Mouse (Mus musculus) heart, adult 2 months (tissue): Measurements from ENCODE around the gene Coq8b. TPM values are rescaled to one million over a fixed set of nuclear protein-coding genes. Genes with fewer than 3 reads are reported as not detected.

Experiments used
- DNase-seq, 2 experiments: peaks; one replicate each; pipeline ENCODE4 v3.0.0; 2021
- H3K27ac ChIP-seq: fragments of 200-600 bp; 2 replicates; pipeline ENCODE4 v1.8.1; 2022
- H3K27me3 ChIP-seq: fragments of 200-500 bp; 2 replicates; pipeline ENCODE4 v1.6.1; 2012; ENCODE audit warnings: mild to moderate bottlenecking, low read length, inconsistent platforms, mixed read lengths; ENCODE audit not compliant: control insufficient read depth, insufficient read depth
- H3K36me3 ChIP-seq: fragments of 200-500 bp; 2 replicates; pipeline ENCODE4 v1.6.1; 2012; ENCODE audit warnings: low read length, inconsistent platforms; ENCODE audit not compliant: control insufficient read depth, insufficient read depth
- H3K4me1 ChIP-seq: fragments of 200-500 bp; 2 replicates; pipeline ENCODE4 v1.6.1; 2011; ENCODE audit warnings: low read length; ENCODE audit not compliant: control insufficient read depth, insufficient read depth
- H3K4me3 ChIP-seq: fragments of 200-600 bp; 2 replicates; pipeline ENCODE4 v1.8.1; 2022
- H3K79me2 ChIP-seq: fragments of 200-500 bp; replicated peaks from 2 replicates; pipeline ENCODE4 v1.6.1; 2012; ENCODE audit warnings: mild to moderate bottlenecking, inconsistent platforms, low read length, moderate library complexity, mixed read lengths; ENCODE audit not compliant: control insufficient read depth, insufficient read depth
- H3K9ac ChIP-seq: fragments of 200-500 bp; 2 replicates; pipeline ENCODE4 v1.6.1; 2012; ENCODE audit warnings: low read depth, mild to moderate bottlenecking, control low read depth, inconsistent platforms, low read length, mixed read lengths
- CTCF ChIP-seq: fragments of 200-600 bp; IDR thresholded peaks from 2 replicates; pipeline ENCODE4 v1.8.1; 2022; ENCODE audit warnings: antibody characterized with exemption, mild to moderate bottlenecking, moderate library complexity
- EP300 ChIP-seq: fragments of 200-500 bp; IDR thresholded peaks from 2 replicates; pipeline ENCODE4 v1.6.1; 2011; ENCODE audit warnings: low read depth, low read length, control low read depth; ENCODE audit not compliant: insufficient read depth
- POLR2A ChIP-seq: fragments of 200-500 bp; IDR thresholded peaks from 2 replicates; pipeline ENCODE4 v1.6.1; 2011; ENCODE audit warnings: mild to moderate bottlenecking, low read depth, low read length, control low read depth; ENCODE audit not compliant: insufficient read depth
- WGBS: fragments of 180-500 bp; shearing (Covaris S2); methylation state at CpG from one replicate; pipeline ENCODE4 v1.1.7; 2018; 5-methylcytosine and 5-hydroxymethylcytosine counted together
- intact Hi-C: fragments of 180-260 bp; cut with DNase I; formaldehyde crosslinking; loops from one replicate; pipeline ENCODE4 v1.15.1; 2025
- long read RNA-seq: library from polyadenylated mRNA; stranded (forward); transcript quantifications from one replicate; pipeline ENCODE4 v2.0.0, GENCODE M21; 2021
- polyA plus RNA-seq: library from polyadenylated mRNA; depleted of rRNA; stranded (reverse); fragments of >200 nt; gene quantifications from 2 replicates; pipeline ENCODE4 v1.2.3, GENCODE M21; 2012; rRNA removed
- total RNA-seq, 2 experiments: library from RNA; stranded (reverse); gene quantifications; 2 replicates each; pipeline ENCODE4 v1.2.3; 2021

The Coq8b gene
- total RNA-seq: 1 to 10 TPM; 7.5 to 8.3 TPM
- polyA plus RNA-seq: 11.6 and 19.4 TPM in 2 replicates
- long read RNA-seq, transcript Coq8b-201 (15 exons, 2,181 nt): major isoform, 12 of 12 reads
- long read RNA-seq, partial matches to known transcripts: 0 of 12 reads
- long read RNA-seq, other reads (novel, unspliced or antisense): 0 of 12 reads

DNA sequence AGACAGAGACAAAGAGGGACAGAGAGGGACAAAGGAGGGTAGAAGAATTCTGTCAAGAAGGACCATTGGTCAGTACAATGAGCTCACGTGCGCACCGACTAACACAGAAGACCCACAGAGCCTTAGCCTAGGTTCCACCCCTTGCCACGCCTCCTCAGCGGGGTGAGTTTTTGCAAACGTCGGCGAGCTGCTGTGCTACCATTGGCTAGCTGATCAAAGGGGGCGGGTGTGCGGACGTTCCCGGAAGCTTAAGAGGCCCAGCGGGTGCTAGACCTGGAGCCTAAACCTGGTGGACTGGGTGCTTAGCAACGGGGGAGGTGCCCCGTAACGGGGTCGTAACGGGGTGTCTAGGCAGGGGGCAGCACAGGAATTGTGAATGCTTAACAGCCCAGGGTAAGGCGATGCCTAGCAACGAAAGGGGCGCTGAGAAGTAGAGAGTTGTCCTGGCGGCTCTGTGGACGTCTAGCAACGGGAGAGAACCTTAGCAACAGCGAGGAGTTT is at the start of gene Coq8b:
Gene Coq8b (plus strand): TSS at position 243 of the 501 bp plus-strand sequence.
- Histone ChIP-seq H3K4me3 (peak within 1 kb of the TSS; percentile 77), H3K9ac (peak within 1 kb of the TSS; percentile 82), H3K4me1 (peaks cover 3% of the 10 kb centered on the region), H3K36me3 (no peaks in the 10 kb centered on the region), H3K27ac (peak within 1 kb of the TSS; percentile 69), H3K27me3 (no peaks in the 10 kb centered on the region), H3K79me2 (no peaks in the 10 kb centered on the region)
- peak; percentile 93 to 95 for DNase-seq
- TF ChIP-seq POLR2A (peak; percentile 68; the same call in 1 of the 2 replicates), EP300 (0 out of 2 replicates have a peak, but pooled peaks have one; percentile 32), CTCF (peak; percentile 28; the same call in 1 of the 2 replicates)
- WGBS: under 1% methylated on average over 25 of the region's 25 CpGs
- intact Hi-C loops: loop anchor here (1.0 kb wide), 1 partner anchor 25 kb away; the partner anchor contains the start of gene Numbl

GRCm38 (mm10) chr7:27184964-27185363 is 47.9 kb upstream of the Coq8b start:
- Histone ChIP-seq H3K27me3 (no peaks in the 10 kb centered on the region), H3K9ac (no peak overlapping the region), H3K36me3 (no peaks in the 10 kb centered on the region), H3K79me2 (no peaks in the 10 kb centered on the region), H3K27ac (no peak overlapping the region), H3K4me1 (peaks cover 4% of the 10 kb centered on the region; the same call in 1 of the 2 replicates), H3K4me3 (no peak overlapping the region)
- WGBS: 66% methylated on average over 3 of the region's 3 CpGs
- intact Hi-C loops: no loop called here
- DNase-seq: no peak
- TF ChIP-seq CTCF: peak; percentile 71
- TF ChIP-seq EP300: no peak

- Histone ChIP-seq H3K79me2 (0 out of 2 replicates have a peak, but pooled peaks cover 1% of the 10 kb centered on the region), H3K36me3 (0 out of 2 replicates have a peak, but pooled peaks cover 3% of the 10 kb centered on the region), H3K27me3 (no peaks in the 10 kb centered on the region), H3K4me1 (no peaks in the 10 kb centered on the region), H3K9ac (no peak overlapping the region), H3K27ac (no peak overlapping the region), H3K4me3 (no peak overlapping the region)
- no peak for DNase-seq
- WGBS: 72% methylated on average over 5 of the region's 5 CpGs
- intact Hi-C loops: no loop called here
- TF ChIP-seq EP300: no peak
- no peak for TF ChIP-seq POLR2A
- no peak for TF ChIP-seq CTCF
These were observed 46.8 kb upstream of the Coq8b start for GRCm38 (mm10) chr7:27185986-27186385.

DNA sequence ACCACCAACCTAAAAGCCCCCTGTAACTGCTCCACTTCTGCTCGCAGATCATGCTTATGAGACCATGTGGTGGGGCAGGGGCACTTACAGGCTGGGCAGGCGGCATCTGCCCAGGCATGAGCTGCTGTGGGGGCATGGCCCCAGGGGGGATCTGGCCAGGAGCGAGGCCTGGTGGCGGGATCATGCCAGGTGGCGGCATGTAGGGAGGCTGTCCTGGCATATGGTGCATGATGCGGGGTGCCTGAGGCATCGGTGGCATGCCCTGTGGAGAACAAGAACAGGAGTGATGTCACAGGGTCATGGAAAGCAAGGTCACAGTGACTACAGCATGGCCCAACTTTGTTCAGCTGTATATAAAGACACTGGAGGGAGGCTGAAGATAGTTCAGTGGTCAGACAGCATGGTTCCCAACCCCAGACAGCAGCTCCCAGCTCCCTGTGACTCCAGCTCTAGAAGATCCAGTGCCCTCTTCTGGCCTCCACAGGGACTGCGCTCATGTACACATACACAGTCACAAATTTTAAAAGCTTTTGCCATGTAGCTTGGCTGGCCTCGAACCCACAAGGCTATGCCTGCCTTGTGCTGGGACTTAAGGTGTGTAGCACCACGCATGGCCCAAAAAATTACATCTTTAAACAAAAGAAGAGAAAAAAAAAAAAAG is 43.4 kb upstream of the Coq8b start:
- H3K36me3 ChIP-seq: peaks cover 3% of the 10 kb centered on the region; the same call in 1 of the 2 replicates
- intact Hi-C loops: no loop called here
- no peak overlapping the region for H3K27ac ChIP-seq
- no peak overlapping the region for H3K4me3 ChIP-seq
- H3K4me1 ChIP-seq: no peaks in the 10 kb centered on the region; the same call in 1 of the 2 replicates
- H3K9ac ChIP-seq: no peak overlapping the region
- DNase-seq: no peak
- H3K79me2 ChIP-seq: peaks cover 3% of the 10 kb centered on the region; the same call in 1 of the 2 replicates
- 98% methylated on average over 10 of the region's 10 CpGs for WGBS
- H3K27me3 ChIP-seq: no peaks in the 10 kb centered on the region
- TF ChIP-seq CTCF (peak; percentile 48), POLR2A (no peak), EP300 (no peak)

DNA sequence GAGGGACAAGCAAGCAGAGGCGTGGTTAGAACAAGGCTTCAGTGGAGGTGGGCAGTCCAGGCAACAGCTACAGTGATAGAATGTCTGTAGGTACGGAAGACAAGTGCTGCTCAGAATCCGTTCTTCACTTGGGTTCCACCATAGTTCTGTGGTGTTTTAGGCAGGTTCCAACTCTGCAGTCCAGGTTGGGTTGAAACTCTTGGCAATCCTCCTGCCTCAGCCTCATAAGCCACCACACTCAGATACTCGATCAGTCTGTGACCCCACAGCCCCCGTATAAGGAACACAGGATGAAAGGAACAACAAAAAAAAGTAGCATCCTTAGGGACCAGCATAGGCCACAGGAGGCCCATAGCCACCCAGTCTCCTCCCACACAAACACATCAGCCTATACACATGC is 40.4 kb upstream of the Coq8b start:
- Histone ChIP-seq H3K27ac (no peak overlapping the region), H3K4me3 (no peak overlapping the region), H3K4me1 (peaks cover 5% of the 10 kb centered on the region), H3K27me3 (no peaks in the 10 kb centered on the region), H3K79me2 (peaks cover 3% of the 10 kb centered on the region; the same call in 1 of the 2 replicates), H3K9ac (no peak overlapping the region), H3K36me3 (peaks cover 6% of the 10 kb centered on the region)
- WGBS: 92% methylated on average over 5 of the region's 5 CpGs
- TF ChIP-seq CTCF (no peak), EP300 (no peak), POLR2A (no peak)
- DNase-seq: no peak
- intact Hi-C loops: no loop called here
